Mouse (Mus musculus) lung, embryonic 14.5 days (tissue): Measurements from ENCODE around the gene Ccdc142. TPM values are rescaled to one million over a fixed set of nuclear protein-coding genes. Genes with fewer than 3 reads are reported as not detected.

Source experiments
- ATAC-seq: fragments of 200-750 bp; cut with Nextera tagmentation; 2 replicates; pipeline ENCODE4 v1.8.0; 2017; ENCODE audit warnings: mild to moderate bottlenecking, moderate TSS enrichment, moderate library complexity; ENCODE audit not compliant: insufficient read depth
- DNase-seq: peaks from one replicate; pipeline ENCODE4 v3.0.0-alpha.2; 2015
- H3K27ac ChIP-seq: fragments of 300-500 bp; sonication (generic); 2 replicates; pipeline ENCODE4 v1.5.1; 2014; ENCODE audit warnings: low read depth, mild to moderate bottlenecking, moderate library complexity
- H3K27me3 ChIP-seq: fragments of 300-500 bp; sonication (generic); 2 replicates; pipeline ENCODE4 v1.6.1; 2014; ENCODE audit warnings: low read length, control low read depth; ENCODE audit not compliant: insufficient read depth
- H3K36me3 ChIP-seq: fragments of 300-500 bp; sonication (generic); 2 replicates; pipeline ENCODE4 v1.6.1; 2014; ENCODE audit warnings: control low read depth; ENCODE audit not compliant: insufficient read depth
- H3K4me1 ChIP-seq: fragments of 300-500 bp; sonication (generic); 2 replicates; pipeline ENCODE4 v1.6.1; 2014; ENCODE audit warnings: antibody characterized with exemption, control low read depth; ENCODE audit not compliant: insufficient read depth
- H3K4me2 ChIP-seq: fragments of 300-500 bp; sonication (generic); 2 replicates; pipeline ENCODE4 v1.6.1; 2014; ENCODE audit warnings: mild to moderate bottlenecking
- H3K4me3 ChIP-seq: fragments of 300-500 bp; sonication (generic); 2 replicates; pipeline ENCODE4 v1.5.1; 2014; ENCODE audit warnings: low read depth, low read length
- H3K9ac ChIP-seq: fragments of 300-500 bp; sonication (generic); 2 replicates; pipeline ENCODE4 v1.6.1; 2014
- H3K9me3 ChIP-seq: fragments of 300-500 bp; sonication (generic); 2 replicates; pipeline ENCODE4 v1.6.1; 2016; ENCODE audit warnings: low read depth, low read length, control low read depth
- CTCF ChIP-seq: IDR thresholded peaks from 2 replicates; pipeline ENCODE4 v1.5.1; 2016; ENCODE audit warnings: antibody characterized with exemption, low read depth
- WGBS: fragments of 180-500 bp; shearing (Covaris S2); extraction: QIAGEN DNeasy Blood & Tissue Kit; methylation state at CpG from one replicate; pipeline ENCODE4 v1.1.7; 2014; 5-methylcytosine and 5-hydroxymethylcytosine counted together
- polyA plus RNA-seq: library from polyadenylated mRNA; unstranded; fragments of >200 nt; fragmentation: Nextera tagmentation; extraction: Ambion mirVana; gene quantifications from 2 replicates; pipeline ENCODE4 v1.2.1, GENCODE M21; 2014

The Ccdc142 gene
- polyA plus RNA-seq, 1 experiment from 2014 or later = 3.0 TPM

GRCm38 (mm10) chr6:83117616-83118015, 16.2 kb downstream of the Ccdc142 start:
- Histone ChIP-seq H3K4me3 (no peak overlapping the region), H3K4me1 (peaks cover 10% of the 10 kb centered on the region), H3K9ac (no peak overlapping the region), H3K27me3 (no peaks in the 10 kb centered on the region), H3K36me3 (peaks cover 31% of the 10 kb centered on the region), H3K9me3 (no peaks in the 10 kb centered on the region), H3K4me2 (no peak overlapping the region), H3K27ac (no peak overlapping the region)
- TF ChIP-seq CTCF = no peak
- DNase-seq = no peak
- WGBS = 87% methylated on average over 13 of the region's 13 CpGs
- no peak for ATAC-seq

GRCm38 (mm10) chr6:83118369-83118768, 17.0 kb downstream of the Ccdc142 start:
- no peak for DNase-seq
- 75% methylated on average over 11 of the region's 11 CpGs for WGBS

GRCm38 (mm10) chr6:83118825-83119733, 17.7 kb downstream of the Ccdc142 start:
- 78% methylated on average over 14 of the region's 14 CpGs for WGBS
- no peak overlapping the region for H3K27ac ChIP-seq
- peaks cover 34% of the 10 kb centered on the region for H3K36me3 ChIP-seq
- no peaks in the 10 kb centered on the region for H3K9me3 ChIP-seq
- no peaks in the 10 kb centered on the region for H3K27me3 ChIP-seq
- no peak for ATAC-seq
- H3K4me3 ChIP-seq = no peak overlapping the region
- peaks cover 13% of the 10 kb centered on the region for H3K4me1 ChIP-seq
- no peak for DNase-seq
- TF ChIP-seq CTCF = no peak
- H3K4me2 ChIP-seq = peak overlapping the region; percentile 98; the same call in 1 of the 2 replicates
- H3K9ac ChIP-seq = 0 out of 2 replicates have a peak overlapping the region, but pooled peaks have one; percentile 6

More at GRCm38 (mm10) chr6:83118369-83118768, 17.0 kb downstream of the Ccdc142 start:
- Histone ChIP-seq H3K4me1 (peaks cover 13% of the 10 kb centered on the region), H3K4me3 (no peak overlapping the region), H3K9ac (no peak overlapping the region), H3K36me3 (peaks cover 31% of the 10 kb centered on the region), H3K27ac (no peak overlapping the region), H3K27me3 (no peaks in the 10 kb centered on the region), H3K4me2 (no peak overlapping the region), H3K9me3 (no peaks in the 10 kb centered on the region)
- TF ChIP-seq CTCF = no peak
- no peak for ATAC-seq

GRCm38 (mm10) chr6:83119734-83120051, 18.3 kb downstream of the Ccdc142 start:
- 76% methylated on average over 7 of the region's 7 CpGs for WGBS

GRCm38 (mm10) chr6:83120930-83121862, 19.8 kb downstream of the Ccdc142 start, which contains the start of gene Wbp1:
Gene Wbp1, minus strand, starts transcription at chr6:83121559.
- H3K27ac ChIP-seq = peak within 1 kb of the TSS; percentile 98
- DNase-seq = peak; percentile 98
- H3K4me2 ChIP-seq = peak within 1 kb of the TSS; percentile 98
- peak within 1 kb of the TSS; percentile 79 for H3K4me3 ChIP-seq
- peak; percentile 92 for ATAC-seq
- TF ChIP-seq CTCF = no peak
- no peaks in the 10 kb centered on the region for H3K9me3 ChIP-seq
- peak within 1 kb of the TSS; percentile 88 for H3K9ac ChIP-seq
- H3K36me3 ChIP-seq = peaks cover 34% of the 10 kb centered on the region
- H3K4me1 ChIP-seq = peaks cover 18% of the 10 kb centered on the region
- WGBS = under 1% methylated on average over 38 of the region's 38 CpGs
- no peaks in the 10 kb centered on the region for H3K27me3 ChIP-seq

More at GRCm38 (mm10) chr6:83119734-83120051, 18.3 kb downstream of the Ccdc142 start:
- H3K27ac ChIP-seq = no peak overlapping the region
- H3K4me3 ChIP-seq = peak overlapping the region; percentile 79
- peaks cover 17% of the 10 kb centered on the region for H3K4me1 ChIP-seq
- H3K9me3 ChIP-seq = no peaks in the 10 kb centered on the region
- DNase-seq (no peak), ATAC-seq (no peak)
- peak overlapping the region; percentile 98 for H3K4me2 ChIP-seq
- H3K9ac ChIP-seq = peak overlapping the region; percentile 66; the same call in 1 of the 2 replicates
- peaks cover 34% of the 10 kb centered on the region for H3K36me3 ChIP-seq
- TF ChIP-seq CTCF = no peak
- H3K27me3 ChIP-seq = no peaks in the 10 kb centered on the region

GRCm38 (mm10) chr6:83121863-83122710, 20.7 kb downstream of the Ccdc142 start:
- Histone ChIP-seq H3K27me3 (no peaks in the 10 kb centered on the region), H3K4me1 (peaks cover 13% of the 10 kb centered on the region), H3K36me3 (peaks cover 28% of the 10 kb centered on the region), H3K27ac (peak overlapping the region; percentile 98), H3K9ac (peak overlapping the region; percentile 88), H3K4me2 (peak overlapping the region; percentile 98), H3K9me3 (no peaks in the 10 kb centered on the region), H3K4me3 (peak overlapping the region; percentile 79)
- TF ChIP-seq CTCF = no peak
- no peak; the same call in 1 of the 2 replicates for ATAC-seq
- WGBS = 1% methylated on average over 49 of the region's 52 CpGs
- DNase-seq = peak; percentile 49
